Mouse (Mus musculus) testis, adult 2 months (tissue): ENCODE results near the gene Gm43517. TPM values are rescaled to one million over a fixed set of nuclear protein-coding genes. Genes with fewer than 3 reads are reported as not detected.

Source experiments
- H3K27ac ChIP-seq: fragments of 200-500 bp; 2 replicates; pipeline ENCODE4 v1.5.1; 2012; ENCODE audit warnings: low read depth, low read length; ENCODE audit not compliant: control insufficient read depth, insufficient read depth
- H3K27me3 ChIP-seq: fragments of 200-500 bp; 2 replicates; pipeline ENCODE4 v1.6.1; 2012; ENCODE audit warnings: mild to moderate bottlenecking, low read length, moderate library complexity; ENCODE audit not compliant: control insufficient read depth, insufficient read depth
- H3K36me3 ChIP-seq: fragments of 200-500 bp; 2 replicates; pipeline ENCODE4 v1.6.1; 2012; ENCODE audit warnings: mild to moderate bottlenecking, low read length; ENCODE audit not compliant: control insufficient read depth, insufficient read depth
- H3K4me1 ChIP-seq: fragments of 200-500 bp; 2 replicates; pipeline ENCODE4 v1.6.1; 2012; ENCODE audit warnings: low read length; ENCODE audit not compliant: control insufficient read depth, insufficient read depth
- H3K4me3 ChIP-seq: fragments of 200-500 bp; 2 replicates; pipeline ENCODE4 v1.5.1; 2012; ENCODE audit warnings: low read depth, mild to moderate bottlenecking, low read length, moderate library complexity, mixed read lengths; ENCODE audit not compliant: control insufficient read depth
- CTCF ChIP-seq: fragments of 200-500 bp; IDR thresholded peaks from 2 replicates; pipeline ENCODE4 v1.5.1; 2012; ENCODE audit warnings: low read depth, mild to moderate bottlenecking, inconsistent platforms, low read length, moderate library complexity; ENCODE audit not compliant: control insufficient read depth, insufficient read depth, insufficient replicate concordance
- POLR2A ChIP-seq: fragments of 200-500 bp; IDR thresholded peaks from 2 replicates; pipeline ENCODE4 v1.6.1; 2012; ENCODE audit warnings: low read depth, mild to moderate bottlenecking, inconsistent platforms, low read length, moderate library complexity; ENCODE audit not compliant: control insufficient read depth
- polyA plus RNA-seq: library from polyadenylated mRNA; depleted of rRNA; stranded (reverse); fragments of >200 nt; gene quantifications from 2 replicates; pipeline ENCODE4 v1.2.3, GENCODE M21; 2012

The Gm43517 gene
- polyA plus RNA-seq, 1 experiment: 0.02 TPM

DNA sequence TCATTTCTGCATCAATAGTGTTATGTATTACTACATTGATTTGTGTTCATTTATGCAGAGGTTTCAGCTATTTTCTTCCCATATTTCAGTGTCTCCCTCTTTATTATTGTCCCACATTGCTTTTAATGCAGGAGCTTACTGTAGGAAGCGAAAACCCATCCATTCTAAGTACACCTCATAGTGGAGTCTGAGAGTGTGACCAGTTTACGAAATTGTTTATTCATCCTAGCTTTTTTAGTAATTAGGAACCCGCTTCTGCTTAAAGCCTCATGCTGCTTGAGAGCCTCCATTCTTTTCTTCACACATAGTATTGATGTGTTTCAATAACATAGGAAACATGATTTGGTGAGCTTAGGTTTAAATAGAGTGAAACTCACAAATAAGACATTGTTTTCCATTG is 8.7 kb downstream of the Gm43517 start:
- H3K4me3 ChIP-seq: no peak overlapping the region
- H3K27ac ChIP-seq: no peak overlapping the region
- no peak for TF ChIP-seq CTCF

DNA sequence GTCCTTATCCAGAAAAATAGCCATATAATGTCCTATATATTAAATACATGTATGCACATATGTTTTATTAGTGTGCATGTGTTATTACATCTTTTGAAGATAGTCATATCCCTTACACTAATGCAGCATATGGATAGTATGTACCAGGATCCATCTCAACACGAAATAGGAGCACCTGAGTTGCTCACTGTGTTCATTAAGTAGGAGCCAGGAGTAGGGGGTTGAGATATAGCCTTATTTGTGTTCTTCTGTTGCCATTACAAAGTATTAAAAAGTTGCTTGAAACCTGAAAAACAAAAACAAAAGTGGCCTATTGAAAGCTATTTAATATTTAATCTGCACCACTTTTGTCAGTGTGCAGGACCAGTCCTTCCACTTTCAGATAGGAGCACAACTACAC is 9.2 kb downstream of the Gm43517 start:
- TF ChIP-seq POLR2A: no peak
- TF ChIP-seq CTCF: no peak
- no peak overlapping the region for H3K27ac ChIP-seq
- no peak overlapping the region for H3K4me3 ChIP-seq
- peaks cover 8% of the 10 kb centered on the region for H3K27me3 ChIP-seq
- H3K4me1 ChIP-seq: peaks cover 6% of the 10 kb centered on the region; the same call in 1 of the 2 replicates
- no peaks in the 10 kb centered on the region for H3K36me3 ChIP-seq

More for the DNA sequence above, 8.7 kb downstream of the Gm43517 start:
- H3K36me3 ChIP-seq: no peaks in the 10 kb centered on the region
- peaks cover 6% of the 10 kb centered on the region; the same call in 1 of the 2 replicates for H3K4me1 ChIP-seq
- H3K27me3 ChIP-seq: peaks cover 8% of the 10 kb centered on the region

DNA sequence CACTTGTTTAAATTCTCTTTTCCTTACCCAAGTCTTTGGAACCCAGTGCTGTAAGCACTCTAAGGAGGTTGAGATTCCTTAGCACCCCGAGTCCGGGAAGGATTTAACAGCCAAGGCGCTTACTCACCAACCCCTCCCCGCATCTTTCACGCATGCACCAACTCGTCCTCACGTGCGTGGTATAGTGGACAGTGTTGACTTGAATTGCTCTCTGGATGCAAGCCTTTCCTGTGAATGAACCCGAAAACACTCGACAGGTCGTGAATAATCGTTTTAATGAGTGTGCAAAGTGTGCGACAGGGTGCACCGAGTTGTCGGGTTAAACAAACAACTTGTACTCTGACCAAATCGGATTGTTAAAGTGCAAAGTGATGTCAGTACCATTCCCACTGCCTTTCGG is 9.9 kb downstream of the Gm43517 start:
- H3K27me3 ChIP-seq: peaks cover 8% of the 10 kb centered on the region
- no peak overlapping the region for H3K4me3 ChIP-seq
- TF ChIP-seq POLR2A (no peak), CTCF (no peak)
- no peak overlapping the region for H3K27ac ChIP-seq
- H3K36me3 ChIP-seq: no peaks in the 10 kb centered on the region
- H3K4me1 ChIP-seq: peaks cover 6% of the 10 kb centered on the region; the same call in 1 of the 2 replicates

DNA sequence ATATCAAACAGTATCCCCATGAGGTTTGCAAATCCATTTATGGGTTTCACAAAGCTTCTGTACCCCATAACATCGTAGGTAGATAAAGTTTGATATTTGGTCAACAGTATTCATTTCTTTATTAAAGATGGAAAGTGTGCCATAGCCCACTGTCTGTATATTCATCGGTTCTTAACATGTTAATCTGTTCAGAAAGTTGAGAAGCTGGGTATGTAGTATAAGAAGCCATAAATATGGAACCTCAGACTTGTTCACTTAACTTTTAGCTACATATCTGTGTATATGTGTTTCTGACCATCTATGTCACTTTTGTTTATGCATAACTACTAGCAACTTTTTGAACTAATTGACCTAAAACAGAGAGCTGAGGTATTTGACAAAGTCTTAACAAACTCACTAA is 11.0 kb downstream of the Gm43517 start:
- TF ChIP-seq CTCF (no peak), POLR2A (no peak)
- H3K4me3 ChIP-seq: no peak overlapping the region

DNA sequence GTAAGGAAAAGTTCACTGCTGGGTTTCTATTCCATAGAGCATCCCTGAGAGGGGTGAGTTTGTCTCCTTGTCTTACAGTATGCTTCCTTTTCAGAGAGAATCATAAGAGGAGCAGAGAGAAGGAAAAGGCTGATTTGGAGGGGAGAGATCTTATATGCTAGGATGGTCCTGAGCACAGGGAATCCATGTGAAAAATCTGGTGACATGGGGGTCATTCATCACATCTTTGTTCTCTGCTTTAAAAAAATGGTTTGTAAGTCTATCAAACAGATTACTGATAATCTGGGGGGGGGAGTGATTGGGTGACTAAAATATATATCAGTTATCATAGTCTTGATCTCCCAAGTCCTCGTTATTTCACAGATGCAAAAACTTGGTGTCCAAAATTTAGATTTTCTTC is 11.8 kb downstream of the Gm43517 start:
- H3K27me3 ChIP-seq: peaks cover 4% of the 10 kb centered on the region
- H3K4me3 ChIP-seq: no peak overlapping the region
- TF ChIP-seq POLR2A (no peak), CTCF (no peak)
- H3K36me3 ChIP-seq: no peaks in the 10 kb centered on the region
- no peak overlapping the region for H3K27ac ChIP-seq
- H3K4me1 ChIP-seq: peaks cover 5% of the 10 kb centered on the region

More for the DNA sequence above, 11.0 kb downstream of the Gm43517 start:
- H3K36me3 ChIP-seq: no peaks in the 10 kb centered on the region
- H3K27me3 ChIP-seq: peaks cover 8% of the 10 kb centered on the region
- peaks cover 7% of the 10 kb centered on the region for H3K4me1 ChIP-seq
- no peak overlapping the region for H3K27ac ChIP-seq

DNA sequence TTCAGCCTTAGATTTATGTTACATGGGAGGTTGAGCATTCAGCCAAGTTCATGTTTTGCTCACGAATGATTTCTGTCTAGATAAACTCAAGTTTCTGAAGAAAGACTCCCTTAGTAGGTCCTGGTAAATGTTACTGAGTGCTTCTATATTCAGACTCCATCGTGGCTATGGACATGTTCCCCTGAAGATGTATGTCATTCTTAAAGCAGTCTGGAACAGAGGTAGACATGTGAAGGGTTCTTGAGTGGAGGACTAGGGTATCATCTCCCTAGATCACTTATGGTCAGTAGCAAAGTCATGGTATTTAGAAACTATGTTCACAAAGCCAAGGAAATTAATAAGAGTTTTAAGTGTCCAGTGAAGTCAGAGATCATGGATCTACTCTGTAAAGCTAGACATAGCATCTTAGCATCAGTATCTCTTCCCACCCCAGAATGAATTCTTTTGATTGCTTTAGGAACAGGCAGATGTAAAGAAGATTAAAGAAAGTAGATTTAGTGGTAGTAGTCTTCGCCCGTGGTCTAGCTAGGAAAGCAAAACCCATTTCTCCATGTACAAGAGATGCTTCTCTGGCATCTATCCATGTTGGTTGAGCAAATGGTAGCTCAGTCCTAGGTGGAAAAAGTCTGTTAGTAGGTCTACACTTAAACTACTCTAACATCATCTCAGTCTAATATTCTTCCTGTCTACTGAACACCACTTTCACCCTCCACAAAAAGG is 12.6 kb downstream of the Gm43517 start:
- TF ChIP-seq POLR2A (no peak), CTCF (no peak)
- H3K27ac ChIP-seq: no peak overlapping the region
- peaks cover 2% of the 10 kb centered on the region; the same call in 1 of the 2 replicates for H3K27me3 ChIP-seq
- no peak overlapping the region for H3K4me3 ChIP-seq
- H3K36me3 ChIP-seq: no peaks in the 10 kb centered on the region
- peaks cover 5% of the 10 kb centered on the region for H3K4me1 ChIP-seq

DNA sequence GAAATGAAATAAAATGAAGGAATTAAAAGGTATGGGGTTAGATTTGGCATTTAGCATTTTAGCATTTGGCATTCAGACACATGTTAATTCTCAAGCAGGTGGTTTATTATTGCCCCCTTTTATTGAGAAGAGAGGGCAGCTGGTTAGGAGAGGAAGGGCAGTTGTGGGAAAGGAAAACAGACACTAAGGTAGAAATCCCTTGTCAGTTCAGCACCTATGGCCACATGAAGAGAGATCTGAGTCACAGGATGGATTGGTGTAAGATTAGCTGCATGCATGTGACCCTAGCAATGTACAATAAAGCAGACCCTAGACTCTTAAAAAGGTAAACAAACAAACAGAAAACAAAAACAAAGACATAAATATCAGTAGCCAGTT is 13.2 kb downstream of the Gm43517 start:
- H3K27ac ChIP-seq: no peak overlapping the region
- no peak overlapping the region for H3K4me3 ChIP-seq
- TF ChIP-seq CTCF (no peak), POLR2A (no peak)
- peaks cover 5% of the 10 kb centered on the region for H3K4me1 ChIP-seq
- peaks cover 2% of the 10 kb centered on the region; the same call in 1 of the 2 replicates for H3K27me3 ChIP-seq
- no peaks in the 10 kb centered on the region for H3K36me3 ChIP-seq

DNA sequence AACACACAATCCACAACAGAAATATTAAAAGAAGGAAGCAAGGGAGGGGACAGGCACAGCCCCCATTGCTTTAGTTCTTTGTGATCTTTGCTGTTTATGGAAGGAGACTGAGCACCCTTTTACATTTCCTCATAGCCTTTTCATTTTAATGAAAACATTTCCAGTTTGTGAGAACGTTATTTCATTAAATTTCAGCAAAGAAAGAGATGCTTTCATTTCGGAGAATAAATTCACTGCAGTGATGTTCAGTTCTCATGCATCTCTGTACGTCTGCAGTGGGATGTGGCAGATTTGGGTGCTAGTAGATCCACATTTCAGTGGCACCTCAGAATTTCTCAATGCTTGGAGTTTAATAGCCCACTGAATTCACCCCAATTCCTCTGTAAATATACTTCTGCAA is 13.7 kb downstream of the Gm43517 start:
- H3K4me3 ChIP-seq: no peak overlapping the region
- peaks cover 2% of the 10 kb centered on the region; the same call in 1 of the 2 replicates for H3K27me3 ChIP-seq
- peaks cover 5% of the 10 kb centered on the region for H3K4me1 ChIP-seq
- no peak for TF ChIP-seq POLR2A
- no peak for TF ChIP-seq CTCF
- no peaks in the 10 kb centered on the region for H3K36me3 ChIP-seq
- H3K27ac ChIP-seq: no peak overlapping the region
